Mouse (Mus musculus) adrenal gland, postnatal 0 days (tissue): Measurements from ENCODE around the gene Pgm1. TPM values are rescaled to one million over a fixed set of nuclear protein-coding genes. Genes with fewer than 3 reads are reported as not detected.

ENCODE experiments used
- polyA plus RNA-seq: library from polyadenylated mRNA; unstranded; fragments of >200 nt; fragmentation: Nextera tagmentation; extraction: Ambion mirVana; gene quantifications from 2 replicates; pipeline ENCODE4 v1.2.1, GENCODE M21; 2015

Pgm1 gene
- 46.6 and 67.8 TPM in 2 replicates for polyA plus RNA-seq

GRCm38 (mm10) chr4:99929149-99929612, at the start of gene Pgm1:
Gene Pgm1, plus strand, starts transcription at chr4:99929414.

DNA sequence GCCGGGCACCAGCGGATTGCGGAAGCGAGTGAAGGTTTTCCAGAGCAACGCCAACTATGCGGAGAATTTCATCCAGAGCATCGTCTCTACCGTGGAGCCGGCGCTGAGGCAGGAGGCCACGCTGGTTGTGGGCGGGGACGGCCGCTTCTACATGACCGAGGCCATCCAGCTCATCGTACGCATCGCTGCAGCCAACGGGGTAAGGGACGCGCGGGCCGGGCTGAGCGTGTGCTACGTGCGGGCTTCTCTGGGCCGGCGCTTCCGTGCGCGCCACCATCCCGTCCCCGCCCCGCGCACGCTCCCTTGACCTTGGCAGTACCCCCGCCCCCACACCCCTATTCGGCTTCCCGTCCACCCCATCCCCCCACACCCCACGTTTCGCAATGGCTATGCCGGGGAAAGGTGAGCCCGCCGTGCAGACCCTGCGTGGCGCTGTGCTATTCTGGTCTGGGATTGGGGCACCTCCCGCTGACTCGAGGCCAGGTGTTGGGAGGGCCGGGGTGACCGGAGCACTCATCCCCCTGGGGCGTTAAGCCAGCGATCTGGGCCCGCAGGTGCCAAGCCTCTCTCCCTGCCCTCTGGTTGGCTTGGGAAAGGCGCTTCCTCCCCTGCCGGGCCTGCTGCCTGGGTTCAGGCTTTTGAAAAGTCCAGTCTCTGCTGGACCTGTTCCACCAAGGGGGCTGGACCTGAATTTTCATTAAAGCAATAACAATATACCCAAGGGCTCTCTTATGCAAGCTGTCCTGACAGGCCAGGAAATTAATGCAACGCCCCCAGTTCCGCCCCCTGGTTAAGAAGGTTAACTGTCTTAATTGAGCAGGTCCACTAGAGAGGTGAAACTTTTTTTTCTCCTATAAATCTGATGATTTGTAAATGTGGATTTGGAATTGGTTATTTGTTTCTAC, 651 bp downstream of the Pgm1 start, which contains the start of gene Itgb3bp:
TSS of gene Itgb3bp (minus strand) at position 201 of the 905 bp plus-strand sequence.

Other genes with a start within 250 kb of the Pgm1 start
- gene Alg6, start 213.8 kb upstream of the Pgm1 start, polyA plus RNA-seq: 12.7 and 13.5 TPM in 2 replicates
- 19.4 and 26.3 TPM in 2 replicates for gene Efcab7, start 100.2 kb upstream of the Pgm1 start, polyA plus RNA-seq
- 40.2 and 67.2 TPM in 2 replicates for gene Itgb3bp, start 399 bp downstream of the Pgm1 start, polyA plus RNA-seq
- gene Ror1, start 166.4 kb downstream of the Pgm1 start, polyA plus RNA-seq: 6.7 and 9.5 TPM in 2 replicates